Mouse (Mus musculus) liver, embryonic 16.5 days (tissue): ENCODE measurements around the gene Tmem100. TPM values are rescaled to one million over a fixed set of nuclear protein-coding genes. Genes with fewer than 3 reads are reported as not detected.

Experiments used
- ATAC-seq: fragments of 200-750 bp; cut with Nextera tagmentation; 2 replicates; pipeline ENCODE4 v1.8.0; 2017; ENCODE audit warnings: low read depth, mild to moderate bottlenecking, moderate number of reproducible peaks, moderate library complexity
- H3K27ac ChIP-seq: fragments of 300-500 bp; sonication (generic); 2 replicates; pipeline ENCODE4 v1.5.1; 2014; ENCODE audit warnings: mild to moderate bottlenecking, low read length
- H3K27me3 ChIP-seq: fragments of 300-500 bp; sonication (generic); 2 replicates; pipeline ENCODE4 v1.6.1; 2014; ENCODE audit warnings: low read depth, low read length, mixed read lengths; ENCODE audit not compliant: control insufficient read depth, insufficient read depth
- H3K36me3 ChIP-seq: fragments of 300-500 bp; sonication (generic); 2 replicates; pipeline ENCODE4 v1.6.1; 2014; ENCODE audit warnings: mild to moderate bottlenecking; ENCODE audit not compliant: control insufficient read depth, insufficient read depth
- H3K4me1 ChIP-seq: fragments of 300-500 bp; sonication (generic); 2 replicates; pipeline ENCODE4 v1.6.1; 2014; ENCODE audit warnings: low read depth, low read length, mixed read lengths; ENCODE audit not compliant: control insufficient read depth
- H3K4me2 ChIP-seq: fragments of 300-500 bp; sonication (generic); 2 replicates; pipeline ENCODE4 v1.6.1; 2014; ENCODE audit warnings: low read depth, low read length, mixed read lengths
- H3K4me3 ChIP-seq: fragments of 300-500 bp; sonication (generic); 2 replicates; pipeline ENCODE4 v1.5.1; 2014; ENCODE audit warnings: low read depth, mild to moderate bottlenecking, low read length
- H3K9ac ChIP-seq: fragments of 300-500 bp; sonication (generic); 2 replicates; pipeline ENCODE4 v1.6.1; 2014; ENCODE audit warnings: low read depth, low read length
- H3K9me3 ChIP-seq: fragments of 300-500 bp; sonication (generic); replicated peaks from 2 replicates; pipeline ENCODE4 v1.6.1; 2016; ENCODE audit warnings: low read length; ENCODE audit not compliant: control insufficient read depth
- WGBS: fragments of 180-500 bp; shearing (Covaris S2); extraction: QIAGEN DNeasy Blood & Tissue Kit; methylation state at CpG from one replicate; pipeline ENCODE4 v1.1.7; 2014; ENCODE audit not compliant: insufficient replicate concordance; 5-methylcytosine and 5-hydroxymethylcytosine counted together
- polyA plus RNA-seq: library from polyadenylated mRNA; unstranded; fragments of >200 nt; fragmentation: Nextera tagmentation; extraction: Ambion mirVana; gene quantifications from 2 replicates; pipeline ENCODE4 v1.2.1, GENCODE M21; 2015

Gene Tmem100
- polyA plus RNA-seq, 1 experiment from 2014 or later: 0.45 TPM

DNA sequence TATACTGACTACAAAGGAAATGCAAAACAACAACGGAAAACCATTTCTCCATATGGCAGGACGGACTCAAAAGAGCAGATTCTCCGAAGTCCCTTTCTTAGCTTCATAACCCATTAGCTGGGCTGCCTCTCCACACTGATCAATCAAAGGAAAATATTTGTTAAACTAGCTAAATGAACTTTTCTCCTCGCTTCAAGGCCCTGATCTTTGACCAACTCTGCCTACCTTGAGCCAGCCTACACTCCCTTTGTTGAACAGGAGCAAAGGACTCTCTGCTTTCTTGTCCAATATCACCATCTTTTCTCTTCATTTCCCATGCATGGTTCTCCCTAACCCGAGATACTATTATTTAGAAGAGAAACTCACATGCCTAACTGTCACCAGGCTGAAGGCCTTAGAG is 34.6 kb upstream of the Tmem100 start:
- WGBS: 60% methylated on average over 5 of the region's 5 CpGs
- H3K27ac ChIP-seq: no peak overlapping the region; the same call in 1 of the 2 replicates
- 0 out of 2 replicates have a peak, but pooled peaks have one; percentile 6 for ATAC-seq

DNA sequence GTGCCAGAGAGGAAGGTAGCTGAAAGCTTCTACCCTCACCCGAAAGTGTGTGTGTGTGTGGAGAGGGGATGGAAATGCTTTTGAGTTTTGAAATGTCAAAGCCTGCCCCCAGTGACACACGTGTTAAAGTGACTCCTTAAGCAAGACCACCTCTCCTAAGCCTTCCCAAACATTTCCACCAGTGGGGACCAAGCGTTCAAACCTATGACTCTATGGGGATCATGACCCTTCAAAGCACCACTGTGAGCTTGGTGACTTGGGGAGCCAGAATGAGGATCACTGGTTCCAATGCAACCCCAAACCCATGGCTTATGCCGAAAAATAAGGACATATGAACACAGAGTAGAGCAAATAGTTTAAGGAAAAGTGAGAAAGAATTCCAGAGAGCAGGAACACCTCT is 33.7 kb upstream of the Tmem100 start:
- H3K4me2 ChIP-seq: no peak overlapping the region
- peaks cover 3% of the 10 kb centered on the region for H3K4me1 ChIP-seq
- no peaks in the 10 kb centered on the region for H3K36me3 ChIP-seq
- H3K27me3 ChIP-seq: no peaks in the 10 kb centered on the region
- H3K9ac ChIP-seq: no peak overlapping the region
- WGBS: 62% methylated on average over 4 of the region's 4 CpGs
- H3K27ac ChIP-seq: peak overlapping the region; percentile 6; the same call in 1 of the 2 replicates
- H3K9me3 ChIP-seq: no peaks in the 10 kb centered on the region
- ATAC-seq: no peak
- H3K4me3 ChIP-seq: no peak overlapping the region

More for the DNA sequence above, 34.6 kb upstream of the Tmem100 start:
- Histone ChIP-seq H3K4me1 (no peaks in the 10 kb centered on the region), H3K27me3 (no peaks in the 10 kb centered on the region), H3K36me3 (no peaks in the 10 kb centered on the region), H3K4me2 (no peak overlapping the region), H3K9me3 (no peaks in the 10 kb centered on the region), H3K9ac (no peak overlapping the region), H3K4me3 (no peak overlapping the region)

DNA sequence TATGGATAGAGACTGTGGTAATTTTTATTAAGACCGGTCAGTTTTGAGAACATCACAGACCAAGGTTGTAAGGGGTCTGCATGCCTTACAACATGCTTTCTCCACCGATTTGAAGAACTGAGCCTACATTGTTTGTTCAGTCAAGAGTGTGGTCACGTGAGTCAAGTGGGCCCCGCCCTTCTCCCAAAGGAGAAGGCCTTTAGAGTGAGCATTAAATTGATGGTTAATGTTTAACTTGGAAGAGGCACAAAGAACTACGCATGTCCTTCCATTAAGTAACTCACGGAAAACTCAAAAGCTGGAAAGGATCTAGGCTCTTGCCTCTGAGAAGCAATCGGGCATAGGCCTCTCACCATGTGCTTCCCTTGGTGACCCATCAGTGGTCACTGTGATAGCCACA is 33.3 kb upstream of the Tmem100 start:
- Histone ChIP-seq H3K4me1 (peaks cover 7% of the 10 kb centered on the region), H3K9me3 (no peaks in the 10 kb centered on the region), H3K4me2 (no peak overlapping the region), H3K27ac (no peak overlapping the region), H3K4me3 (no peak overlapping the region), H3K9ac (no peak overlapping the region), H3K36me3 (no peaks in the 10 kb centered on the region), H3K27me3 (no peaks in the 10 kb centered on the region)
- ATAC-seq: peak; percentile 35; the same call in 1 of the 2 replicates
- 63% methylated on average over 7 of the region's 7 CpGs for WGBS

DNA sequence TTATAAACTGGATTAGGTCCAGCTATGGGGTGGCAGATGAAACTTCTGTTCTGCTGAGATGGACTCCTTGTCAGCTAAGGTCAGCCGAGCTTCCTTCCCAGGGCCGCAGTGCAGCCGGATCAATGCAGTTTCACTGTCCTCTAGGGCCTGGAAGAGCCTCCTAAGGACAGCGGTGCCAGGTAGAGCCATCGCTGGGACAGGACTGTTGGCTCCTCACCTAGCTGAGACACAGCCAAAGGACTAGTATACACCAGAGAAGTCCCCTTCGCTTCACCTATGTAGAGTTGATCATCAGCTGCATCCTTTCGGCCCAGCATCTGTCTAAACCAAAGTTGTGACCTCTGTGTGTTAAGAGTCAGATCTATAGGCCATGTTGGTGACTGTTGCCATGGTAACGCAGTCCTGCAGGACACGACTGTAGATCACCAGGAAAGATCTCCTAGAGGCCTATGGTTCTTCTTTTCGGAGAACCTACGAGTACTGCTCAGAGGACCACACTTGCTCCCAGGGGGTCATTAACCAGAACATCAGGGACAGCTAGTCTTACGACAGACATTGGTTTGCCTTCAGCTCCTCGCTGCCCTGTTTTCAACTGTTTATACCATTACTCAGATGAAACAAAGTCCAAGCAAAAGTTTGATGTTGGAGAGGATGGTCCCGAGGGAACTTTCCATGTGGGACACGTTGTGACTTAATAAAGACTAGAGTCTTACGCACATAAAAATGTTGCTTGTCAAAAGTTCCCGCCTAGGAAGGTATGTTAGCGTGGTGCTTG is 31.0 kb upstream of the Tmem100 start:
- Histone ChIP-seq H3K27ac (no peak overlapping the region), H3K27me3 (no peaks in the 10 kb centered on the region), H3K36me3 (no peaks in the 10 kb centered on the region), H3K4me1 (peaks cover 11% of the 10 kb centered on the region), H3K4me2 (no peak overlapping the region), H3K9ac (no peak overlapping the region), H3K4me3 (no peak overlapping the region), H3K9me3 (no peaks in the 10 kb centered on the region)
- ATAC-seq: no peak
- 78% methylated on average over 18 of the region's 18 CpGs for WGBS

DNA sequence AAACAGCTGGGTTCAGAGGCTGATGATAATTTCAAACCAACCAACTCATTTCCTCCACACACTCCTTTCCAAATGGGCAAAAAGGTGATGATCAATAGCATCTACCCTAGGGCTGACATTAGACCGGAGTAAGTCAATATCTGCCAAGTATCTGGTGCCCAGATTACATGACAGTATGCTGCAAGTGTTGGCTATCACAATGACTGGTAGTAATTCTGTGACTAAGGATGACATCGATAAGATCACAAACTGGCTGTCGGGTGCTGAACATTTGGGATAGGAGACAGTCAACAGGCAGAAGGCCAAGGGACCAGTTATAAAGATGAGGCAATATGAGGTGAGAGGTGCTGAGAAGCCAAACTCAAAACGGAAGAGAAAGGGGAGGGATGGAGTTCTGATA is 29.5 kb upstream of the Tmem100 start:
- WGBS: 71% methylated on average over 4 of the region's 4 CpGs
- no peak overlapping the region for H3K4me2 ChIP-seq
- no peak overlapping the region for H3K27ac ChIP-seq
- no peaks in the 10 kb centered on the region for H3K27me3 ChIP-seq
- peaks cover 11% of the 10 kb centered on the region for H3K4me1 ChIP-seq
- ATAC-seq: no peak
- H3K4me3 ChIP-seq: no peak overlapping the region
- H3K36me3 ChIP-seq: no peaks in the 10 kb centered on the region
- H3K9me3 ChIP-seq: no peaks in the 10 kb centered on the region
- H3K9ac ChIP-seq: no peak overlapping the region

DNA sequence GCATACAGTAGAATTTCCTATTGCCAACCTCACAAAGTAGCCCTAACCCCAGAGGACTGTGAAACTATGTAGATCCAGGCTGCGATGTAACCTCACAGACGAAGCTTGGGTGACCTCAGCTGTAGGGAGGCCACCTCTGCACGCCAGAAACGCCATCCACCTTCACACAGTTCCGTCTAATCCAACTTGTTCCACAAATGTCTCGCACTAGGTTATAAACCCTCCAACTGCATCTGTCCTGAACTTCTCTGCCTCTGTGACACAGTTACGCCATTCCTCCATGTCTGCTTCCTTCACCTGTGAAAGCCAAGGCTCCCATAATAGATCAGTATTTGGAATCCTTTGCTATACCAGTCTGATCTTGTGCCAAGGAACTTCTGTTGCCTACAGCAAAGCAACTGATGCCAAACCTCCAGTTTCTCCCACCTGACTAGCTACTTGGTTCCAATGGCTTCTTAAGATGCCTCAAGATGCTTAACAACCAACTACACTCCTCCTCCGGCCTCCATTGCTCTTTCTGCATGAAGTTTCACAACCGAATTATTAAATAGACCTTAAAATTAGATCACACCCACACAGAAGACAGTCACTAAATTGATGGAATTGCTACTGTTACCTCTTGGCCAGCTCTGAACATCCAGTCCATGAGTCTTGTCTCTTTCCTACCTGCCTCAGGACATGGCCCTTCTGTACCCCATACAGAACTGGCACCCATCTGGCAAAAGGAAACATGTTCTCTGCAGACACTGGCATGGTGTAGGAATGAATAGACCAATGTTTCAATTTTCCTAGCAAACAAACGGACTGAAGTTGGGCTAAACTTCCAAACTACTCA is 28.5 kb upstream of the Tmem100 start:
- Histone ChIP-seq H3K9me3 (no peaks in the 10 kb centered on the region), H3K9ac (no peak overlapping the region; the same call in 1 of the 2 replicates), H3K4me3 (peak overlapping the region; percentile 63), H3K4me1 (peaks cover 11% of the 10 kb centered on the region), H3K4me2 (peak overlapping the region; percentile 73), H3K27me3 (no peaks in the 10 kb centered on the region), H3K27ac (no peak overlapping the region), H3K36me3 (no peaks in the 10 kb centered on the region)
- WGBS: 62% methylated on average over 10 of the region's 10 CpGs
- no peak for ATAC-seq

DNA sequence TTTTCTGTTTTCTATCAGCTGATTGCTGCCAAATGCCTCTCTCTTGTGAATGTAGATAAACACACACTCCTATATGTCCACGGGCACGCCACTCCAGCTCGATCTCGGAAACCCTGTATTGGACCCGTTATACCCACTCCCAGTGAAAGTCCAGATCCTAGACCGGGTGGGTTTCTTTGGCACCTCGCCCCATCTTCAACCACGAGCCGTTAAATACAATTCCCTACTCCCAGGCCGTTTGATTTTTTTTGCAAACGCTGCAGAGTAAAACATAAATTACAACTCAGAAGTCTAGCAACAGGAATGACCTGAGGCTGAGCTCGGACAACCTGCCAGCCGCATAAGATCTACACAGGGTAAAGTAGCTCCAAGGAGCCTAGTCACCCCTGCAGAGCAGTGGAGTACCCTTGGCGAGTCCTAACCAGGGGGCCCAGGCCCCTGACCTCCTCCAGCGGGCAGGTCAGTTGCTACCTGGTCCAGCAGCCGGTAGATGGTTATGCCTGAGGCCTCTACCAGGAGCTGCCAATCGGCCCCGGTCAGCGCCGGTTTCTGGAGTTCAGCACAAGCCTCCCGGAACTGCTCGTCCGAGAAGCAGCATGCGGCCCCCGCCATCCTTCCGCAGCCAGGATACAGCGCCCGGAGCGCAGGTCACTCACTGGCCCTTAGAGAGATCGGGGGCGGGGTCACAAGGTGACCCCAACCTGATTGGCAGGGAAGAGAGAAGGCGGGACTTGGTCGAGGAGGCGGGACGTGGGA is 27.7 kb upstream of the Tmem100 start, which contains the start of gene Pctp:
TSS of gene Pctp (minus strand) at position 664 of the 756 bp plus-strand sequence.
- Histone ChIP-seq H3K36me3 (no peaks in the 10 kb centered on the region), H3K9me3 (no peaks in the 10 kb centered on the region), H3K4me1 (peaks cover 11% of the 10 kb centered on the region), H3K9ac (peak within 1 kb of the TSS; percentile 46), H3K27ac (no peak within 1 kb of the TSS), H3K27me3 (no peaks in the 10 kb centered on the region), H3K4me3 (peak within 1 kb of the TSS; percentile 63), H3K4me2 (peak within 1 kb of the TSS; percentile 73)
- 4% methylated on average over 35 of the region's 35 CpGs for WGBS
- peak; percentile 99 for ATAC-seq

DNA sequence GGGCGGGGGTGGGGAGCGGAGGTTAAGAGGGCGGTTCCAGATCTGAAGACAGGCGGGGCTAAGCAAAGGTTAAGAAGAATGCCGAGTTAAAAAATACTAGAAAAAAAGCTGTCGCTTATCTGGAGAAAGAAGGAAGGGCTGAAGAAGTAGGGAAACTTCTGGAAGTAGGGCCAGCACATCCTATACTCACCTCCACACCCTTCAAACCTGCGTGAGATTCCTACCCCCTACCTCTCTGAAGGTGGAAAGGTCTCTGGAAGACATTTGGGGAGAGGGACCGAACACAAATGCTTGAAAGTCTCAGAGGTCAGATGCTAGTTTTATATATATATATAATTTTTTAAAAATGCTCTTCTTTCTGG is 27.2 kb upstream of the Tmem100 start:
- H3K27ac ChIP-seq: no peak overlapping the region
- no peaks in the 10 kb centered on the region for H3K36me3 ChIP-seq
- H3K4me2 ChIP-seq: peak overlapping the region; percentile 73
- peak overlapping the region; percentile 63 for H3K4me3 ChIP-seq
- H3K9ac ChIP-seq: no peak overlapping the region
- H3K27me3 ChIP-seq: no peaks in the 10 kb centered on the region
- H3K4me1 ChIP-seq: peaks cover 11% of the 10 kb centered on the region
- H3K9me3 ChIP-seq: no peaks in the 10 kb centered on the region
- no peak for ATAC-seq
- WGBS: 9% methylated on average over 8 of the region's 8 CpGs
